Comparison of ENCODE assay signal across 23 mouse cellular contexts in genomic region chr17:35101161-35101560, GRCm38 (mm10). TPM values are rescaled to one million over a fixed set of nuclear protein-coding genes. Genes with fewer than 3 reads are reported as not detected.
"Had no signal": no experiment of that assay in that cellular context is flagged by ENCODE, and none has a peak within 500 bp of the region (broad histone marks: within the 10 kb centered on the region; RNA-seq: fewer than 3 reads in every experiment).

No protein-coding gene starts in this region.

- DNase-seq: left cerebral cortex, postnatal 4 days; lung, embryonic 14.5 days; lung, postnatal 10 days; right cerebral cortex, postnatal 14 days; thymus, adult 2 months; thymus, postnatal 25 days had no signal

- H3K27me3 ChIP-seq: limb, embryonic 13.5 days; megakaryocyte, embryonic 14.5 days; stomach, embryonic 15.5 days had no signal

- H3K27ac ChIP-seq: limb, embryonic 13.5 days; macrophage; stomach, embryonic 15.5 days had no signal

- H3K4me3 ChIP-seq: limb, embryonic 13.5 days; stomach, embryonic 15.5 days had no signal

- H3K9ac ChIP-seq: limb, embryonic 13.5 days; lung, embryonic 14.5 days; stomach, embryonic 15.5 days had no signal

- H3K4me2 ChIP-seq: limb, embryonic 13.5 days; lung, embryonic 14.5 days; midbrain, embryonic 11.5 days; stomach, embryonic 15.5 days had no signal

- H3K4me1 ChIP-seq: limb, embryonic 13.5 days had no signal

- H3K9me3 ChIP-seq: limb, embryonic 13.5 days; megakaryocyte, embryonic 14.5 days; stomach, embryonic 15.5 days had no signal

RNA-seq across cellular contexts. Expression of gene Ly6g5c, which starts 6.9 kb away (rescaled TPM):
- total RNA-seq: layer of hippocampus, adult 8-10 months; layer of hippocampus, postnatal 14 days; left cerebral cortex, adult 18-20 months; left cerebral cortex, postnatal 10 days; left cerebral cortex, postnatal 4 days; liver, adult 2 months; midbrain, postnatal 0 days had no signal
- polyA plus RNA-seq: kidney, postnatal 0 days; large intestine, adult 2 months; limb, embryonic 13.5 days; liver, adult 2 months; liver, embryonic 16.5 days; lung, embryonic 14.5 days; macrophage; midbrain, embryonic 11.5 days; midbrain, postnatal 0 days; neural tube, embryonic 14.5 days; spleen, adult 2 months; stomach, embryonic 15.5 days; urinary bladder, adult 2 months had no signal

RNA-seq across cellular contexts. Expression of gene Ly6g5b, which starts 14.1 kb away (rescaled TPM):
- polyA plus RNA-seq: macrophage had no signal

RNA-seq across cellular contexts. Expression of gene Ly6g6f, which starts 15.8 kb away (rescaled TPM):
- total RNA-seq: layer of hippocampus, postnatal 14 days; left cerebral cortex, postnatal 10 days; left cerebral cortex, postnatal 4 days; liver, adult 2 months; midbrain, postnatal 0 days had no signal
- polyA plus RNA-seq: kidney, postnatal 0 days; macrophage; midbrain, postnatal 0 days; neural tube, embryonic 14.5 days had no signal
